11 mouse cellular contexts compared by ENCODE assay signal in genomic region chr13:57685201-57685600, GRCm38 (mm10).
"Had no signal": no experiment of that assay in that cellular context is flagged by ENCODE, and none has a peak within 500 bp of the region (broad histone marks: within the 10 kb centered on the region; RNA-seq: fewer than 3 reads in every experiment).

No protein-coding gene starts in this region.

- DNase-seq: kidney, adult 18-20 months; kidney, adult 9 months; kidney, postnatal 14 days; kidney, postnatal 4 days; liver; lung, adult 18-20 months; lung, postnatal 10 days; lung, postnatal 36 days; retina, postnatal 1 day; right cerebral cortex, postnatal 4 days; thymus, postnatal 25 days had no signal
